Mouse (Mus musculus): ENCODE results near the gene Rpl28. TPM values are rescaled to one million over a fixed set of nuclear protein-coding genes. Genes with fewer than 3 reads are reported as not detected.
A peak's percentile ranks its signal among the peaks of the same experiment; 100 is the strongest.

Rpl28 gene
- total RNA-seq (2015), result 1,898 and 2,111 TPM in 2 replicates
- total RNA-seq (2017), result 686 and 710 TPM in 2 replicates

DNA sequence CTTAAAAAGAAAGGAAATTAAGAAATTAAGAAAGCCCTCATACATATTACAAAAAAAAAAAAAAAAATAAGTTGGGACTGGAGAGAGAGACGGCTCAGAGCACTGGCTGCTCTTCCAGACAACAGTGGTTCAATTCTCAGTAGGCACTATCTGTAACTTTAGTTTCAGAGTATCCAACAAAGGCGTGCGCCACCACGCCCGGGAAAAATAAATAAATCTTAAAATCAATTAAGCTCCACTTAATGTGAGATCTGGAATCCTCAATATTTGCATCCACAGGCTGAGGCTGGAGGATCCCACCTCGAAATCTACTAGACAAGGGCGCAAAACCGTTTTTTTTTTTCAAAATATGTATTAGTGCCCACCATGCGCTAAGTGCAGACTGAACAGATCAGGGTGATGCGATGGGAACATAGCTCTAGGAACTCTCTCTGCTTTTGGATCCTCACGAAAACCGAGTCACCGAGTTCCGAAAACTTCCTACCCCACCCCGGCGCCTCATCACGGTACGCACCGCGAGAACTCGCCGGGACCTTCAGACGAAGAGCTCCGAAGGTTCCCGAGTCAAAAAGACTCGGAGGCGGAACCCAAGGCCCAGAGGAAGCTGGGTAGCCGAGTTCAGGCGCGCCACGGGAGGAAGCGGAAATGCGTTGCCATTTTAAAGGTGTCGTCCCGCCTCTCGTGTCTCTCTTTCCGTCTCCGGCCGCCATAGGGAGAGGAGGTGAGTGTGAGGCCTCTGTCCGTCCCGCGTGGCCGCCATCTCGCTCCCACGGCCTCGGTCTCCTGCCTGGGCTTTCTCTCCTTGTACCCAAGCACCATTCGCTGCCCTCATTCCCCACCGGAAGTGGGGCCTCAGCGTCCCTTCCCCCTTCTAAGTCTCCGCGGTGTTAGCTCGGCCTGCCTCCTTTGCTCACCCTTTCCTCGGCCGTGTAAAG lies at the start of gene Rpl28:
Gene Rpl28, plus strand, starts transcription at position 597 of the 935 bp plus-strand sequence.
- ATAC-seq (replicated peaks; ENCODE audit: poor library complexity), result peak; percentile 71

GRCm38 (mm10) chr7:4743354-4743753 lies 49.3 kb upstream of the Rpl28 start:
- ATAC-seq (replicated peaks; ENCODE audit: poor library complexity), result no peak

- no peak for ATAC-seq (replicated peaks; ENCODE audit: poor library complexity)
Observed at GRCm38 (mm10) chr7:4744886-4745285, 47.8 kb upstream of the Rpl28 start.

- no peak for ATAC-seq (replicated peaks; ENCODE audit: poor library complexity)
Observed at GRCm38 (mm10) chr7:4746326-4746980, 46.2 kb upstream of the Rpl28 start.

DNA sequence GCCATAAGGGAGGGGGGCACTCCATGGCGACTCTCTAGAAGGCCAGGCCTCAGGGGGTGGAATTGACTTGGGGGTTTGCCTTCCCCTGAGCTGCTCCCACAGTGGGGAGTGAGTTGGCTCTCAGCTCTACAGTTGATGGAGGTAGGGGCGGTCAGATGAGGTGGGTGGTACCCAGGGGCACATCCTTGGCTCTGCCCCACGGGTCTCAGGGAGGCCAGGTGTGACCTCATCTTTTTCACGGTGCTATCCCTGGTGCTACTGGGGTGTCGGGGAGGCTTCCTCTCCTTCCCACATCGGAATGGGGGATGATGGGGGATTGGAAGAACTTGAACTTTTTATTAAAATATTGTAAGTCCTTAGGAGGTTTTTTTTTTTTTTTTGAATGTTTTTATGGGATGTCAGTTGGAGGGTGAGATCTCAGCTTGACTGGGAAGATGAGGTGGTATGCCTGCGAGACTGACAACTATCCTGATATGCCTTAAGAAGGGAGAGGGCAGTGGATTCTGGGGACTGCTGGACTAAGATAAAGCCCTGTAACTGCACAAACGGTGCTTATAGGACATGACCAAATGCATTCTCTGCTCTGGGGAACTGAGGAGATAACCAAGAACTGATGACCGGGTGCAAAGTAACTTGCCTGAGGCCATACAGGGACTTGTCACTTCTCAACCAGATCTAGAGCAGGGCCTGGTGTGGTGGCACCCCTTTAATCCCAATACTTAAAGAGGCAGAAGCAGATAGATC lies 45.3 kb upstream of the Rpl28 start:
- ATAC-seq (replicated peaks; ENCODE audit: poor library complexity), result peak; percentile 48

GRCm38 (mm10) chr7:4748321-4748720 lies 44.4 kb upstream of the Rpl28 start:
- ATAC-seq (replicated peaks; ENCODE audit: poor library complexity), result no peak

- no peak for ATAC-seq (replicated peaks; ENCODE audit: poor library complexity)
Observed at GRCm38 (mm10) chr7:4749169-4749568, 43.5 kb upstream of the Rpl28 start.

DNA sequence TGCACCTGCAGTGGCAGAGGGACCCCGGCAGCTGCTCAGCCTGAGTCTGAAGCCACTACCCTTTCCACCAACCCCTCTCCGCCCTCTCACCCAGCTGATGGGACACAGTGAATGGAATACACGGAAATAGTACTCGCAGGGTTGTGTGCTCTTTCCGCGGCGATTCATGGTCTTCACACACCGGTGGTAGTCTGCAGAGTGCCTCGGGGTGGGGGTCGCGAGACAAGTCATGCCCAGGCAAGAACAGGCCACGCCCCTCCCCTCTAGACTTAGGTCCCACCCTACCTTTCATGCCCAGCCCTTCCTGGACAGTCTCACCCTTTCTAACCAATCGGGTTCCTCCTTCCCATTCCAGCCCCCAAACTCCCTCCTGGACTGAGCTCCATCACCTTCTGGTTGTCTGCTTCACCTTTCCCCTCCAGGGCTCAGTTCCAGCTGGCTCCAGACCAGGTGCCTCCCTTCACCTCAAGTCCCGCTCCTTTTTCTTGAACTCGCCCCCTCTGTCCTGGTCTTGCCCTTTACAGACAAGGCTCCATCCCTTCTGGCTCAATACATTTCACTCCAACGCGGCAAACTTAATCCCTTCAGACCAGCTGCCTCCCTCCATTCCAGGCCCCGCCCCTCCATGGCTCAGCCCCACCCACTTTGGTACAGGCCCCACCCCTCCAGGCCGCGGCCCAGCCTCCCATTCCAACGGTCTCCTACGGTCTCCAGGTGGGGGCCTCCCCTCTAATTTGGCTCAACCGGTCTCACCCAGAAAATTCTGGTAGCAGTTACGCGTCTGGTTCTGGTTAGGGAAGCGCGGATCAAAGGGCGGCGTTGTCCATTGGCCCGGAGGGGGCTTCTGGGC lies 40.5 kb upstream of the Rpl28 start:
- peak; percentile 55 for ATAC-seq (replicated peaks; ENCODE audit: poor library complexity)

DNA sequence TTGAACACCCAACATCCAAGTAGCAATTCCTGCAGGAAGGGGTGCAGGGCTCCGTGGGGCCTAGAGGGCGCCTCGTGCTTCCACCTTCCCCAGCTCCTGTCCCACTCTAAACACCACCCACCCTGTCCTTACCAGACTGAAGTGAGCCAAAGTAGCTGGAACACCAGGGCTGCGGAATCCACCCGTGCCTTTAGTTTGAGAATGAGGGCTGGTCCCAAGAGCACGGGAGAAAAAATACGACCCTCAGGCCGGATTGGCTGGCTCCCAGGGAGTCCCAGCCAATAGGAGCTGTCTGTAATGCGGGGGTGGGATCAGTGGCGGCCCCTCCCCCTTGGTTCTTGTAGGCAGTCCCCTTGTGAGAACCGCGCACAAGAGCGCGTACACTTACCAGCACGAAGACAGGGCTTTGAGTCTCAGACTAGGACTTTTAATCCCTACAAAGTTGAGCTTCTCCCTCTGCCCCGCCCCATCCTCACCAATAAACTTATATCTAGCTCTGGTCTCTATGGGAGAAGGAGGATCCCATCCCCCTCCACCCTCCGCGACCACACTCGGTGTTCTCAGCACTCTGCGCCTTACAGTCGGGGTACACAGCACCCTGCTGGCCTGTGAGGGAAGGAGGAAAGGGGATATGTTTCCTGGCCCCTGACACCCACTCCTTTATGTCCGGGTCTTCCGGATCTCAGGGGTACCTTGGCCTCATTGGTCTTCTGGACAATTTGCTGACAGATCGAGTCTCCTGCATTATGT lies 39.7 kb upstream of the Rpl28 start, which contains the start of gene Cox6b2:
Gene Cox6b2, minus strand, starts transcription at position 274 of the 750 bp plus-strand sequence.
- ATAC-seq (replicated peaks; ENCODE audit: poor library complexity), result peak; percentile 77

DNA sequence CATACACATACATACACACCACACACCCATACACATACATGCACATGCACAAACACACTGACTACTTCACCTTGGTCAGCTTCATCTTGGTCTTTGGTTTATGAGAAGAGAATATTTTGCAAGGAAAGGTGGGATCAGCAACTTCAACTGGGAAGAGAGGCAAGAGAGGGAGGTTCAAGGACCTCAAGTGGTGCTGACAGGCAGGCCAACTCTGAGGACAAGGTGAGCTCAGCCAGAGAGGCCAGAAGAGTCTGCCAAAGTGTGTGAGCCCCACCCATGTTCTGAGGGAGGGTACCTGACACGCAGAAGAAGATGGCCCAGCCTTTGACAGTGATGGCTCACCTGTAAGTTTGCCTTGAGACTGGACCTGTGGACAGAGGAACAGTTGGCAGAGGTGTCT lies 33.0 kb upstream of the Rpl28 start:
- ATAC-seq (replicated peaks; ENCODE audit: poor library complexity), result no peak

GRCm38 (mm10) chr7:4764946-4765710 lies 27.5 kb upstream of the Rpl28 start:
- no peak for ATAC-seq (replicated peaks; ENCODE audit: poor library complexity)

DNA sequence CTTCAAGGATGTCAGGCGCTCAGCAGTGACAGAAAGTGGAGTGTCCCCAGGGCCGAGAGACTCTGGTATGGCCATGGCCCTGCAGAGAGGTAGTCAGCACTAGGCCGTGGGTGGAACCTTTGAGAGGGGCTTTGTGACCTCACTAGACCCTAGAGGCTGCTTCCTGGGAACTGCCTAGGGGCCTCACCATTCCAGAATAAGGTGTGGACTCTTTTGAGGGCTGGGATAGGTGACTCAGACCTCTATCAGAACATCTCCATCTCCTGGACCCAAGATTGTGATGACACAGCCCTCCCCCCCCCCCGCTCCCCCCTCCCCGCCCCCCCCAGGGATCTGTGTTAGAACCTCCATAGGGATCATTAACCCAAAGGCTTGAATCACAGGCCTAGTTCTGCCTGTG lies 21.5 kb upstream of the Rpl28 start, which contains the start of gene Fam71e2:
Gene Fam71e2, minus strand, starts transcription at position 101 of the 400 bp plus-strand sequence.
- no peak for ATAC-seq (replicated peaks; ENCODE audit: poor library complexity)

GRCm38 (mm10) chr7:4776131-4776530 lies 16.5 kb upstream of the Rpl28 start:
- no peak for ATAC-seq (replicated peaks; ENCODE audit: poor library complexity)

DNA sequence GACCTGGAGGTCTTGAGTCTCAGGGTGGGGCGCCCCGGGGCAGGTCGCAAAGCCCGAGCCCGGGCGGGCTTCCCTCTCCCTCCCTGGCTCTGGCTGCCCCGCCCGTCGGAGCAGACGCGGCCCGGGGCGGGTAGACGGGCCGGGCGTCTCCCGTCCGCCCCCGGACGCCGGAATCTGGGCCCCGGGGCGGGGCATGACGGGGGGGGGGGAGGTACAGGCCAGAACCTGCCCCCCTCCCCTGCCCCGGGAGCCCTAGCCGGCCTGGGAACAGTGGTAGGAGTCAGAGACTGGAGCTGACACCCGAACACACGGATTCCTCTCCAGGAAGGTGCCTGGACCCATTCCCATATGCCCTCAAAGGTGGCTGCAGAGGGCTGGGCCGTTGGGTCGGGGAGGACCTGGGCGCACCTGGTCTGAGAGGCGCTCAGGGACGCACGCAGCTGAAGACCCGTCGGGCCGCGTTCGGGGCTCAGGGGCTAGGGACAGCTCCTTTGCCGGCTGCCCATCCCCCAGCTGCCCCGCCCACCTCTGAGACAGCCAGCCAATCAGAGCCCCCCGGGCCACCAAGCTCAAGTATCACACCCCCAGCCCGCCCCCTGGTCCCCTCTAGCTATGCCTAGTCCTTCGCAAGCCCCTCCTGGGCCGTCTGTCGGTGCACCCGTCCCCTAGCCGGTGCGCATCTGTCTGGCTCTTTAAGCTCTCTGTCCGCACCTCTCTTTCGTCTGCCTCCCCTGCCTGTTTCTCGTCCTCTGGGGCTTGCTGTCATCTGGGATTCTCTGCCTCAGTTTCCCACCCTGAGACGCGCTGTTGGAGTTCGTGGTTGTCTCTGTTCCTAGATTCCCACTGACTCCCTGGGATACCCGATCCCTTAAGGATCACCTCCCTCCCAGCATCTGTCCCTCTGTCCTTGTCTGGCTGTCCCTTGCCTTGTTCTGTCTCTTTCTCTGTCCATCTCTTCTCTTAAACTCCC lies 15.5 kb upstream of the Rpl28 start:
- ATAC-seq (replicated peaks; ENCODE audit: poor library complexity), result peak; percentile 40

- ATAC-seq (replicated peaks; ENCODE audit: poor library complexity), result no peak
Observed at GRCm38 (mm10) chr7:4777851-4778637, 14.6 kb upstream of the Rpl28 start.

DNA sequence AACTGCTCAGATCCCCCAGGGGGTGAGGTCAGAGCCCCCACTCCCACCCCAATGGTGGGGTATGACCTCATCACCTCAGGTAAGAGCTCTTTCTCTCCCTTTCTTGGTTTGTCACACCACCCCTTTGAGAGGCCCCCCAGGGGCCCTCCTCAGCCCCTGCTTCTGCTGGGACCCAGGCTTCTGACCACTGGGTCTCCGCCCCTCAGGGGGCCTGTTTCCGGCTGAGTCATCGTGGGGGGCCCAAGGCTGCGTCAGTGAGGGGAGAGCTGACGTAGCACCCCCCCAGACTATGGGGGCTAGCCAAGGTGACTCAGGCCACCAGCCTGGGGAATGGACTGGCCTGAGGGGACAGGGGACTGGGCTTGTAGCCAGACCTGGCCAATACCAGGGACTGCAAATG lies 12.8 kb upstream of the Rpl28 start:
- ATAC-seq (replicated peaks; ENCODE audit: poor library complexity), result no peak

GRCm38 (mm10) chr7:4782130-4782529 lies 10.5 kb upstream of the Rpl28 start:
- peak; percentile 27; the same call in 1 of the 2 replicates for ATAC-seq (replicated peaks; ENCODE audit: poor library complexity)

Data from megakaryocyte progenitor cell, adult 5-6 weeks (primary cell).